Mouse (Mus musculus) layer of hippocampus, adult 2 months (tissue): ENCODE results near the gene Samt1. TPM values are rescaled to one million over a fixed set of nuclear protein-coding genes. Genes with fewer than 3 reads are reported as not detected.
"Not testable (repeated sequence)": the region's sequence is repeated elsewhere in the genome, so short reads cannot be mapped to it uniquely, and the experiment has no call there.

ENCODE experiments used
- DNase-seq, 2 experiments: peaks; one replicate each; pipeline ENCODE4 v3.0.0; 2022; ENCODE audit warnings: low spot score in 2 of 2
- H3K27ac ChIP-seq: fragments of 200-600 bp; 2 replicates; pipeline ENCODE4 v1.8.1; 2022
- H3K4me3 ChIP-seq: fragments of 200-600 bp; 2 replicates; pipeline ENCODE4 v1.8.1; 2022; ENCODE audit warnings: mild to moderate bottlenecking
- CTCF ChIP-seq: fragments of 200-600 bp; conservative IDR thresholded peaks from 2 replicates; pipeline ENCODE4 v1.8.1; 2022; ENCODE audit warnings: antibody characterized with exemption, mild to moderate bottlenecking, moderate library complexity
- long read RNA-seq, 2 experiments: library from polyadenylated mRNA; stranded (forward); transcript quantifications; one replicate each; pipeline ENCODE4 v2.0.0; 2021; ENCODE audit warnings: borderline mapping rate in 2 of 2
- total RNA-seq, 2 experiments: library from RNA; stranded (reverse); gene quantifications; 2 replicates each; pipeline ENCODE4 v1.2.3; 2021

Gene Samt1
- not detected for total RNA-seq
- long read RNA-seq, experiment 1: 0 reads
- long read RNA-seq, experiment 2: 0 reads

- H3K4me3 ChIP-seq, DNase-seq, H3K27ac ChIP-seq: not testable (repeated sequence)
Observed at GRCm38 (mm10) chrX:154012540-154012939, at the start of gene Samt1. Gene Samt1 (minus strand): TSS chrX:154012640.

- not testable (repeated sequence) for H3K27ac ChIP-seq, H3K4me3 ChIP-seq, DNase-seq
Observed at GRCm38 (mm10) chrX:154054939-154055338, 42.5 kb upstream of the Samt1 start, which contains the start of gene Gm10057. Gene Gm10057 (minus strand): TSS chrX:154055039.

GRCm38 (mm10) chrX:154033727-154034126, 21.3 kb upstream of the Samt1 start, which contains the start of gene 4921511M17Rik:
Gene 4921511M17Rik (minus strand): TSS chrX:154033827.
- H3K4me3 ChIP-seq, H3K27ac ChIP-seq, DNase-seq: not testable (repeated sequence)

GRCm38 (mm10) chrX:153976914-153977313, 35.5 kb downstream of the Samt1 start:
- DNase-seq, H3K4me3 ChIP-seq: not testable (repeated sequence)

GRCm38 (mm10) chrX:153976467-153976866, 36.0 kb downstream of the Samt1 start:
- H3K27ac ChIP-seq, H3K4me3 ChIP-seq, DNase-seq: not testable (repeated sequence)

More at GRCm38 (mm10) chrX:153976914-153977313, 35.5 kb downstream of the Samt1 start:
- H3K27ac ChIP-seq: not testable (repeated sequence)

GRCm38 (mm10) chrX:153974450-153974849, 38.0 kb downstream of the Samt1 start:
- no peak for DNase-seq
- no peak overlapping the region for H3K4me3 ChIP-seq
- peak; percentile 60 for TF ChIP-seq CTCF

GRCm38 (mm10) chrX:153952866-153953265, 59.6 kb downstream of the Samt1 start:
- DNase-seq, H3K4me3 ChIP-seq: not testable (repeated sequence)

More at GRCm38 (mm10) chrX:153974450-153974849, 38.0 kb downstream of the Samt1 start:
- H3K27ac ChIP-seq: no peak overlapping the region

More at GRCm38 (mm10) chrX:153952866-153953265, 59.6 kb downstream of the Samt1 start:
- H3K27ac ChIP-seq: not testable (repeated sequence)

Other genes with a start within 250 kb of the Samt1 start
- 10 to 100 TPM in 1 of 2 experiments, 1 to 10 TPM in 1; 7.8 to 10.9 TPM for gene Spin2c, start 180.4 kb downstream of the Samt1 start, total RNA-seq
- gene 4921511M17Rik, start 21.2 kb upstream of the Samt1 start, total RNA-seq: not detected
- not detected for gene Gm10057, start 42.4 kb upstream of the Samt1 start, total RNA-seq
- not detected for gene Gm15140, start 108.0 kb upstream of the Samt1 start, total RNA-seq